In the genomic region with DNA sequence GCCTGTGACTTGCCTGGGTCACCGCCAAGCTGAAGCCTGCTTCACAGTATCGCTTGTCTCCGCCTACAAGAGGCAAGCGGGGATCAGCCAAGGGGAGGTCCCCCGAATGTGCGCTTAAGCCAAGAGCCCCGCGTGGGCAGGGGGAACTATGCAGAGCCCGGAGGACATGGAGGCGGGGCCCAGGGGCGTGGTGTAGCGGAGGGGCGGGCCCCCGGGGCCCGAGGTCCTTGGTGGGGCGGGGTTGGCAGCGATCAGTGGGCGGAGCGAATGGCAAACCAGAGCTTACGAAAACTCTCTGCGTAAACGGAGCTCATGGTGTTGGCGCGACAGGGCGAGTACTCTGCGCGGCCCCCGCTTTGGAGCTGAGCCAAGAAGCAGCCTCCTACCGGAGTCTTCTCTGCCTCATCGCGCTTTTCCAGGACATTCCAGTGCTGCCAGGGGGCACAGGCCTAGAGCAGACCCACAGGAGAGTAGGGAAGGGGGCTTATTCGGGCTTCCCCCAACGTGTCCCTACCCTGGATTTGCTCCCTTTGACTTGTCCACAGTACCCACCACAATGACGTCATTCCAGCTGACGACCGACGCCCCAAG, we compare ENCODE assay signal across 7 mouse cellular contexts. TPM values are rescaled to one million over a fixed set of nuclear protein-coding genes. Genes with fewer than 3 reads are reported as not detected.
DNase-seq lines count a peak whose midpoint lies in the region; ATAC-seq lines count a peak whose summit lies in the region.

No protein-coding gene starts in this region.

- 1% methylated on average over 37 of the region's 37 CpGs for WGBS in embryonic facial prominence, embryonic 12.5 days
- under 1% methylated on average over 37 of the region's 37 CpGs for WGBS in limb, embryonic 11.5 days
- under 1% methylated on average over 37 of the region's 37 CpGs for WGBS in midbrain, embryonic 14.5 days

- H3K9ac ChIP-seq in embryonic facial prominence, embryonic 12.5 days, result peak overlapping the region; percentile 11
- H3K9ac ChIP-seq in limb, embryonic 11.5 days (ENCODE audit: low read length), result peak overlapping the region; percentile 48
- peak overlapping the region; percentile 52 for H3K9ac ChIP-seq in midbrain, embryonic 14.5 days (replicated peaks; ENCODE audit: low read length)

- no peaks in the 10 kb centered on the region for H3K9me3 ChIP-seq in embryonic facial prominence, embryonic 12.5 days
- no peaks in the 10 kb centered on the region for H3K9me3 ChIP-seq in limb, embryonic 11.5 days (ENCODE audit: control insufficient read depth, low read length)
- H3K9me3 ChIP-seq in midbrain, embryonic 14.5 days (ENCODE audit: control insufficient read depth, low read length), result no peaks in the 10 kb centered on the region

- peak; percentile 99 for DNase-seq in adrenal gland, postnatal 25 days
- DNase-seq in heart, adult 11 months, result peak; percentile 100
- DNase-seq in kidney, adult 18-20 months, result peak; percentile 97
- peak; percentile 93 for DNase-seq in limb, embryonic 11.5 days (ENCODE audit: low spot score)
- DNase-seq in midbrain, embryonic 14.5 days, result peak; percentile 90
- peak; percentile 87 to 94 for DNase-seq in spleen, adult 18-20 months

- H3K36me3 ChIP-seq in embryonic facial prominence, embryonic 12.5 days, result no peaks in the 10 kb centered on the region
- H3K36me3 ChIP-seq in limb, embryonic 11.5 days (ENCODE audit: control insufficient read depth, insufficient read depth, low read length), result no peaks in the 10 kb centered on the region
- H3K36me3 ChIP-seq in midbrain, embryonic 14.5 days (ENCODE audit: control insufficient read depth, insufficient read depth, low read length), result no peaks in the 10 kb centered on the region

- peak overlapping the region; percentile 37 for H3K4me3 ChIP-seq in embryonic facial prominence, embryonic 12.5 days
- H3K4me3 ChIP-seq in limb, embryonic 11.5 days (ENCODE audit: low read depth, low read length), result peak overlapping the region; percentile 34
- H3K4me3 ChIP-seq in midbrain, embryonic 14.5 days (replicated peaks; ENCODE audit: low read depth, low read length), result peak overlapping the region; percentile 39

- peak; percentile 88 for ATAC-seq in embryonic facial prominence, embryonic 12.5 days (ENCODE audit: insufficient number of reproducible peaks, insufficient read depth, low FRiP score, low TSS enrichment)
- ATAC-seq in limb, embryonic 11.5 days (ENCODE audit: insufficient number of reproducible peaks, low FRiP score, low TSS enrichment, low read depth), result peak; percentile 93
- ATAC-seq in midbrain, embryonic 14.5 days (ENCODE audit: low FRiP score, low TSS enrichment), result peak; percentile 85

- no peaks in the 10 kb centered on the region for H3K27me3 ChIP-seq in embryonic facial prominence, embryonic 12.5 days
- H3K27me3 ChIP-seq in limb, embryonic 11.5 days (ENCODE audit: control insufficient read depth, insufficient read depth, low read length), result peaks cover 3% of the 10 kb centered on the region; the same call in 1 of the 2 replicates
- no peaks in the 10 kb centered on the region for H3K27me3 ChIP-seq in midbrain, embryonic 14.5 days (ENCODE audit: control insufficient read depth, insufficient read depth, low read length)

- H3K4me2 ChIP-seq in embryonic facial prominence, embryonic 12.5 days (replicated peaks), result peak overlapping the region; percentile 75
- H3K4me2 ChIP-seq in limb, embryonic 11.5 days (ENCODE audit: low read depth, severe bottlenecking), result peak overlapping the region; percentile 90
- peak overlapping the region; percentile 73 for H3K4me2 ChIP-seq in midbrain, embryonic 14.5 days (ENCODE audit: low read length)

- H3K27ac ChIP-seq in embryonic facial prominence, embryonic 12.5 days, result peak overlapping the region; percentile 12
- H3K27ac ChIP-seq in limb, embryonic 11.5 days (replicated peaks; ENCODE audit: low read depth, low read length), result no peak overlapping the region
- H3K27ac ChIP-seq in midbrain, embryonic 14.5 days (replicated peaks; ENCODE audit: low read depth, low read length), result no peak overlapping the region; the same call in 1 of the 2 replicates

- H3K4me1 ChIP-seq in embryonic facial prominence, embryonic 12.5 days, result peaks cover 15% of the 10 kb centered on the region
- H3K4me1 ChIP-seq in limb, embryonic 11.5 days (ENCODE audit: control insufficient read depth, insufficient read depth, low read length), result peaks cover 6% of the 10 kb centered on the region; the same call in 1 of the 2 replicates
- H3K4me1 ChIP-seq in midbrain, embryonic 14.5 days (ENCODE audit: control insufficient read depth, insufficient read depth, low read length), result peaks cover 8% of the 10 kb centered on the region

RNA-seq across cellular contexts. Expression of a gene that starts 2.8 kb away (rescaled TPM):
- total RNA-seq in adrenal gland, postnatal 25 days (2021), result 2.2 and 4.7 TPM in 2 replicates
- polyA plus RNA-seq in embryonic facial prominence, embryonic 12.5 days (2016; fragmentation: Nextera tagmentation; extraction: Ambion mirVana), result 6.8 and 8.3 TPM in 2 replicates
- 3.4 and 4.4 TPM in 2 replicates for polyA plus RNA-seq in limb, embryonic 11.5 days (2014; fragmentation: Nextera tagmentation; extraction: Ambion mirVana)
- polyA plus RNA-seq in midbrain, embryonic 14.5 days (2014; fragmentation: Nextera tagmentation; extraction: Ambion mirVana), result 5.4 and 7.7 TPM in 2 replicates

RNA-seq across cellular contexts. Expression of a gene that starts 19.7 kb away (rescaled TPM):
- 4.3 and 8.7 TPM in 2 replicates for total RNA-seq in adrenal gland, postnatal 25 days (2021)
- polyA plus RNA-seq in embryonic facial prominence, embryonic 12.5 days (2016; fragmentation: Nextera tagmentation; extraction: Ambion mirVana), result 13.5 and 15.3 TPM in 2 replicates
- polyA plus RNA-seq in limb, embryonic 11.5 days (2014; fragmentation: Nextera tagmentation; extraction: Ambion mirVana), result 5.5 and 7.9 TPM in 2 replicates
- 28.6 and 50.4 TPM in 2 replicates for polyA plus RNA-seq in midbrain, embryonic 14.5 days (2014; fragmentation: Nextera tagmentation; extraction: Ambion mirVana)

RNA-seq across cellular contexts. Expression of a gene that starts 37.0 kb away (rescaled TPM):
- 198 and 230 TPM in 2 replicates for total RNA-seq in adrenal gland, postnatal 25 days (2021)
- polyA plus RNA-seq in embryonic facial prominence, embryonic 12.5 days (2016; fragmentation: Nextera tagmentation; extraction: Ambion mirVana), result 116 and 126 TPM in 2 replicates
- 58.8 and 60.5 TPM in 2 replicates for polyA plus RNA-seq in limb, embryonic 11.5 days (2014; fragmentation: Nextera tagmentation; extraction: Ambion mirVana)
- polyA plus RNA-seq in midbrain, embryonic 14.5 days (2014; fragmentation: Nextera tagmentation; extraction: Ambion mirVana), result 33.1 and 45.5 TPM in 2 replicates

RNA-seq across cellular contexts. Expression of a gene that starts 59.4 kb away (rescaled TPM):
- 439 and 629 TPM in 2 replicates for total RNA-seq in adrenal gland, postnatal 25 days (2021)
- polyA plus RNA-seq in embryonic facial prominence, embryonic 12.5 days (2016; fragmentation: Nextera tagmentation; extraction: Ambion mirVana), result 188 and 189 TPM in 2 replicates
- 166 and 180 TPM in 2 replicates for polyA plus RNA-seq in limb, embryonic 11.5 days (2014; fragmentation: Nextera tagmentation; extraction: Ambion mirVana)
- 132 and 144 TPM in 2 replicates for polyA plus RNA-seq in midbrain, embryonic 14.5 days (2014; fragmentation: Nextera tagmentation; extraction: Ambion mirVana)
